Mouse (Mus musculus) embryonic facial prominence, embryonic 12.5 days (tissue): ENCODE data around the gene Pgbd5. TPM values are rescaled to one million over a fixed set of nuclear protein-coding genes. Genes with fewer than 3 reads are reported as not detected.
"Not testable (repeated sequence)": the region's sequence is repeated elsewhere in the genome, so short reads cannot be mapped to it uniquely, and the experiment has no call there.

Source experiments
- ATAC-seq: fragments of 200-750 bp; cut with Nextera tagmentation; 2 replicates; pipeline ENCODE4 v1.8.0; 2017; ENCODE audit not compliant: insufficient number of reproducible peaks, insufficient read depth, low FRiP score, low TSS enrichment
- H3K27ac ChIP-seq: fragments of 300-500 bp; sonication (generic); 2 replicates; pipeline ENCODE4 v1.5.1; 2016; ENCODE audit warnings: mild to moderate bottlenecking
- H3K27me3 ChIP-seq: fragments of 300-500 bp; sonication (generic); 2 replicates; pipeline ENCODE4 v1.6.1; 2016; ENCODE audit warnings: mild to moderate bottlenecking, moderate library complexity
- H3K36me3 ChIP-seq: fragments of 300-500 bp; sonication (generic); 2 replicates; pipeline ENCODE4 v1.6.1; 2016; ENCODE audit warnings: mild to moderate bottlenecking
- H3K4me1 ChIP-seq: fragments of 300-500 bp; sonication (generic); 2 replicates; pipeline ENCODE4 v1.6.1; 2016
- H3K4me2 ChIP-seq: fragments of 300-500 bp; sonication (generic); replicated peaks from 2 replicates; pipeline ENCODE4 v1.6.1; 2016; ENCODE audit warnings: mild to moderate bottlenecking, moderate library complexity
- H3K4me3 ChIP-seq: fragments of 300-500 bp; sonication (generic); 2 replicates; pipeline ENCODE4 v1.5.1; 2016; ENCODE audit warnings: mild to moderate bottlenecking
- H3K9ac ChIP-seq: fragments of 300-500 bp; sonication (generic); 2 replicates; pipeline ENCODE4 v1.6.1; 2016; ENCODE audit warnings: mild to moderate bottlenecking, moderate library complexity
- H3K9me3 ChIP-seq: fragments of 300-500 bp; sonication (generic); 2 replicates; pipeline ENCODE4 v1.6.1; 2016; ENCODE audit warnings: mild to moderate bottlenecking, moderate library complexity
- WGBS: fragments of 180-500 bp; shearing (Covaris S2); methylation state at CpG from one replicate; pipeline ENCODE4 v1.1.7; 2016; 5-methylcytosine and 5-hydroxymethylcytosine counted together
- polyA plus RNA-seq: library from polyadenylated mRNA; unstranded; fragments of >200 nt; fragmentation: Nextera tagmentation; extraction: Ambion mirVana; gene quantifications from 2 replicates; pipeline ENCODE4 v1.2.1, GENCODE M21; 2016

Pgbd5 gene
- polyA plus RNA-seq, 1 experiment from 2014 or later = 2.0 TPM

DNA sequence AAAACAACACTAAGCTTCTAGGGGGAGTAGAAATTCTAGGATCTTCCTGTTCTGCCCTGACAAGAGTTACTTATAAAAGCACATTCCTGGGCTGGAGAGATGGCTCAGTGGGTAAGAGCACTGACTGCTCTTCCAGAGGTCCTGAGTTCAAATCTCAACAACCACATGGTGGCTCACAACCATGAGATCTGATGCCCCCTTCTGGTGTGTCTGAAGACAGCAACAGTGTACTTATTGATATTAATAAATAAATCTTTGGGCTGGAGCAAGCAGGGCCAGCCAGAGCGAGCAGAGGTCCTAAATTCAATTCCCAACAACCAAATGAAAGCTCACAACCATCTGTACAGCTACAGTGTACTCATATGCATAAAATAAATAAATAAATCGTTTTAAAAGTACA lies 10.7 kb downstream of the Pgbd5 start:
- not testable (repeated sequence) for H3K4me3 ChIP-seq, H3K4me2 ChIP-seq, H3K27ac ChIP-seq, H3K9me3 ChIP-seq, H3K36me3 ChIP-seq, ATAC-seq, H3K9ac ChIP-seq
- Histone ChIP-seq H3K4me1 (peaks cover 15% of the 10 kb centered on the region), H3K27me3 (peaks cover 31% of the 10 kb centered on the region)
- WGBS = 62% methylated on average over 2 of the region's 2 CpGs

DNA sequence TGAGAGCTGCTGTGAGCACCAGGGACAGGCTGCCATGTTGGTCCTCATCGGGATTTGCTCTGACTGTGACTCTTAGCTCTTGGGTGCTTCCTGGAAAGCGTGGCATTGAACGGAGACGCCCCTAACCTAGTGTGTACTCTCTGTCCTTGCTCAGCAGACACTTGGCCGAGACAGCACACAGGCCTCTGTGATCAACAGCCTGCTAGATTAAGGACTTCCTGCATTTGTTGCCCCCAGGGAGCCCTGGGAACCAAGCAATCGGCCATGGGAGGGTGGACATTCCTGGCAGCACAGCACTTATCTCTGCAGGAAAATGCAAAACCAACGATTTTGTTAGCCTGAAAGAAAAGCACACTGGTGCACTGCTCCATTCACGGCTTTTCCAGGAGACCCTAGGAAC lies 18.0 kb downstream of the Pgbd5 start:
- ATAC-seq = no peak
- Histone ChIP-seq H3K9me3 (no peaks in the 10 kb centered on the region), H3K36me3 (no peaks in the 10 kb centered on the region), H3K4me1 (no peaks in the 10 kb centered on the region), H3K4me3 (no peak overlapping the region), H3K27me3 (no peaks in the 10 kb centered on the region), H3K27ac (no peak overlapping the region), H3K9ac (no peak overlapping the region), H3K4me2 (no peak overlapping the region)
- whole genome bisulfite sequencing = 47% methylated on average over 8 of the region's 8 CpGs

DNA sequence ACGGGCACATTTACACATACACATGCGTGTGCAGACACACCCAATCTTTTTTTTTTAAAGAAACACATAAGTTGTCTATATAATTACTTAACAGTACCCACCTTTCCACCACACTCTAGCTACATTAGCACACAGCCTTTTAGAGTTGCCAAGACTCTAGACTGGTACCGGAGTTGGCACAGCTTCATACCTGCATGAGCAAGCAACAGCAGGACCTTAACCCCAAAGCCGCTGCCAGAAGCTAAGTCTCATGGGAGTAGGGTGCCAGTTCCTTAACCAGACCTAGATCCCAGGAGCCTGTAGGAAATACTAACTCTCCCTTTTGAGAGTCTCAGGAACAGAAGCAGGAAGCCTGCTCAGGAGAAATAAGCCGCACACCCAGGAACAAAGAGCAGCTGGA lies 20.5 kb downstream of the Pgbd5 start:
- Histone ChIP-seq H3K9ac (no peak overlapping the region), H3K9me3 (no peaks in the 10 kb centered on the region), H3K4me3 (no peak overlapping the region), H3K36me3 (no peaks in the 10 kb centered on the region), H3K27ac (no peak overlapping the region), H3K27me3 (no peaks in the 10 kb centered on the region), H3K4me1 (no peaks in the 10 kb centered on the region), H3K4me2 (no peak overlapping the region)
- 91% methylated on average over 5 of the region's 5 CpGs for WGBS
- no peak for ATAC-seq

DNA sequence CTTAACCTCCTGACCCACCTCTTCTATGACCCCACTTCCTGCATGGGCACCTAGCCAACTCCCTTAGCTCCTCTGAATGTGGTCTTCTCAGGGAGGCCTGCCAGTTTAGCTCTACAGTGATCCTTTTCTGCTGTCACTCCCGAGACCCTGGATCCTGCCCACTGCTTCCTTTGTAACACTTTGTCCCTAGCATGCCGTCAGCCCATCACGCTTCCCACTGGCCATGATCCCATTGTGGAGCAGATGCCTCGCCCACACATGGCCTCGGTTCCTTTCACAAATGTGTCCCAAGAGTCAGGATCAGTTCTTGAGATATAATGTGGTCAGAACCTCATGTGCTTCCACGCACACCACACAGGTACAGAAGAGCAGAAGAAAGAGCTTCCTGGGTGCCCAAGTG lies 21.3 kb downstream of the Pgbd5 start:
- H3K4me2 ChIP-seq = no peak overlapping the region
- ATAC-seq = no peak
- WGBS = 86% methylated on average over 6 of the region's 6 CpGs

DNA sequence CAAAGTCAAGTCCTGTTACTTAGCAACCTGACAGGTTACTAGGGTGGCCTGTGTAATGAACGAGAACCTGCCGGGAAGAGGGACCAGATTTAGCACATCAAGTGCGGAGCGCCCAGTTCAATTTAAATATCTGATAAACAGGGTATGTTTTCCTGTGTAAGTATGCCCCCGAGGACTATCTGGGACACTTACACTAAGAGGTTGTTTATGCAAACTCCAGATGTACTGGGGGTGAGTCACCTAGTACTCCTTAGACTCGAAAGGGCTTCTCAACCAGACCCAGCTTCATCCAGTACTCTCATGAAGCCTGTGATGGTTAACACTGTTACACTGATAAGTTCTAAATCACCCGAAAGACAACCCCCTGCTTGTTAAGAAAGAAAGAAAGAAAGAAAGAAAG lies 22.8 kb downstream of the Pgbd5 start:
- Histone ChIP-seq H3K4me3 (no peak overlapping the region), H3K27ac (no peak overlapping the region), H3K4me1 (no peaks in the 10 kb centered on the region), H3K9me3 (no peaks in the 10 kb centered on the region), H3K27me3 (no peaks in the 10 kb centered on the region), H3K36me3 (no peaks in the 10 kb centered on the region), H3K9ac (no peak overlapping the region), H3K4me2 (no peak overlapping the region)
- no peak for ATAC-seq
- 72% methylated on average over 7 of the region's 7 CpGs for WGBS

More for the DNA sequence above, 21.3 kb downstream of the Pgbd5 start:
- no peak overlapping the region for H3K27ac ChIP-seq
- H3K36me3 ChIP-seq = no peaks in the 10 kb centered on the region
- H3K4me3 ChIP-seq = no peak overlapping the region
- no peaks in the 10 kb centered on the region for H3K27me3 ChIP-seq
- no peak overlapping the region for H3K9ac ChIP-seq
- H3K9me3 ChIP-seq = no peaks in the 10 kb centered on the region
- H3K4me1 ChIP-seq = no peaks in the 10 kb centered on the region

DNA sequence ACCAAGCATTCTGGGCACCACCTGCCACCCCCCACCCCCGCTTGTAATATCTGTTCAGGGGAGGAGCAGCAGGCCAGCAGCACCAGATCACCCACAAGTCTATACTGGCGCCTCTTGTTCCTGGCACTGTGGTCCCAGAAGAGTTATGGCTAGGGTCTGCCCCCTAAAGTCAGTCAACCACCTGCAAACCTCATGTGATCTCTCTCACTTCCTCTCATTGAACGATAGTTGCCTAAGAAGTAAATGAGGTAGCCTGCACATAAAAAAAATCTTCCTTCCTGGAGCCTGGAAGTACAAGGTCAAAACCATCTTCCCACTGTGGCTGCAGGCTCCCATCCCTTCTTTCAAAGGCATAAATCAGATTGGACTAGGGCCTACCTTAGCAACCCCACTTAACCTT lies 23.7 kb downstream of the Pgbd5 start:
- Histone ChIP-seq H3K27ac (no peak overlapping the region), H3K36me3 (no peaks in the 10 kb centered on the region), H3K4me2 (no peak overlapping the region), H3K4me3 (no peak overlapping the region), H3K4me1 (no peaks in the 10 kb centered on the region), H3K27me3 (no peaks in the 10 kb centered on the region), H3K9me3 (no peaks in the 10 kb centered on the region), H3K9ac (no peak overlapping the region)
- no peak for ATAC-seq
- WGBS = 88% methylated on average over 3 of the region's 3 CpGs

DNA sequence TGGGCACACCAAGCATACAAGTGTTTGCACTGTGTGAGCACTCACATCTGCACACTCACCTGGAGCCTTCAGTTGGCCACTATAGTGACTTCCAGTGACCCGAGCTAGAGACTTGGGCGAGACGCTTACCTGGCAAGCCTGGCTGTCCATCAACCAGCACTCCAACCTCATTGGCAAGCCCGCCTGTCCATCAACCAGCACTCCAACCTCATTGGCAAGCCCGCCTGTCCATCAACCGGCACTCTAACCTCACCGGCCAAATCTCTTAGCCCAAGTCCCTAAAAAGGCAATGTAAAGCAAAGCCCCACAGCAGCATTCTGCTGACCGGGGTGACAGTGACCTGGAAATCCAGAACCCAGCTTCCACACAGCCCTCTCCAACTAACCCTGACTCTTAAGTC lies 24.5 kb downstream of the Pgbd5 start:
- no peak overlapping the region for H3K27ac ChIP-seq
- WGBS = 91% methylated on average over 8 of the region's 8 CpGs
- H3K4me2 ChIP-seq = no peak overlapping the region
- no peaks in the 10 kb centered on the region for H3K4me1 ChIP-seq
- no peak overlapping the region for H3K9ac ChIP-seq
- no peaks in the 10 kb centered on the region for H3K36me3 ChIP-seq
- no peak overlapping the region for H3K4me3 ChIP-seq
- no peaks in the 10 kb centered on the region for H3K9me3 ChIP-seq
- ATAC-seq = no peak
- H3K27me3 ChIP-seq = no peaks in the 10 kb centered on the region

DNA sequence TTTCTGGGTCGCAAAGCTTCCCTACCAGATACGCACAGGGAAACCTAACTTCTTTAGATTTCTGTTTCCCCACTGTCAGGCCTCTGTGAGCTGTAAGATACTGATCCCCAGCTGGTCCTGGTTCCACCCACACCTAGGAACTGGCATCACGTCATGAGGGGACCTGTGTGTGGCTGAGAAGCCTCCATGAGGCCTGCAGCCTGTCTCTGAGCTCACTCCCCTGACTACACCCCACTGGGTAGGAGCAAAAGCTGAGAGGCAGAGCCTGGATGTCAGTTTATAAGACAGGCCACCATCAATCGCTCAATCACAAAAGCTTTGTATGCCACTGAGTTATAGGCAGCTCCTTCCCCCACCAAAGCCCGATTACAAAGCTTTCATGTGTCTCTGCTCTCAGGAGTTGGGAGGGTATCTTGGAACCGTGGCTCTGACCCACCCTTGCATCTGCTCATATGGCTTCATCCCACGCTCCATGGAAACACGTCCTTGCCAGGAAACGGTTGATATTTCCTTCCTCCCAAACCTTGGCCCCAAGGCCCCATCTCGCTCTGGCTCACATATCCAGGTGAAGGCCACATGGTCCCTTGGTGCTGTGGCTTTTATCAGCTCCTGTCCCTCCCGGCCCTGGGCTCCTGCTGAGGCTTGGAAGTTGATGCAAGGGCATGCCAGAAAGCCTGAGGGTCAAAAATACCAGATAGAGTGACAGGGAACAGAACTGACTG lies 26.1 kb downstream of the Pgbd5 start:
- H3K27me3 ChIP-seq = no peaks in the 10 kb centered on the region
- H3K4me3 ChIP-seq = no peak overlapping the region
- H3K9me3 ChIP-seq = no peaks in the 10 kb centered on the region
- H3K36me3 ChIP-seq = no peaks in the 10 kb centered on the region
- ATAC-seq = no peak
- no peaks in the 10 kb centered on the region for H3K4me1 ChIP-seq
- WGBS = 79% methylated on average over 11 of the region's 11 CpGs
- H3K9ac ChIP-seq = no peak overlapping the region
- no peak overlapping the region for H3K4me2 ChIP-seq
- H3K27ac ChIP-seq = no peak overlapping the region

DNA sequence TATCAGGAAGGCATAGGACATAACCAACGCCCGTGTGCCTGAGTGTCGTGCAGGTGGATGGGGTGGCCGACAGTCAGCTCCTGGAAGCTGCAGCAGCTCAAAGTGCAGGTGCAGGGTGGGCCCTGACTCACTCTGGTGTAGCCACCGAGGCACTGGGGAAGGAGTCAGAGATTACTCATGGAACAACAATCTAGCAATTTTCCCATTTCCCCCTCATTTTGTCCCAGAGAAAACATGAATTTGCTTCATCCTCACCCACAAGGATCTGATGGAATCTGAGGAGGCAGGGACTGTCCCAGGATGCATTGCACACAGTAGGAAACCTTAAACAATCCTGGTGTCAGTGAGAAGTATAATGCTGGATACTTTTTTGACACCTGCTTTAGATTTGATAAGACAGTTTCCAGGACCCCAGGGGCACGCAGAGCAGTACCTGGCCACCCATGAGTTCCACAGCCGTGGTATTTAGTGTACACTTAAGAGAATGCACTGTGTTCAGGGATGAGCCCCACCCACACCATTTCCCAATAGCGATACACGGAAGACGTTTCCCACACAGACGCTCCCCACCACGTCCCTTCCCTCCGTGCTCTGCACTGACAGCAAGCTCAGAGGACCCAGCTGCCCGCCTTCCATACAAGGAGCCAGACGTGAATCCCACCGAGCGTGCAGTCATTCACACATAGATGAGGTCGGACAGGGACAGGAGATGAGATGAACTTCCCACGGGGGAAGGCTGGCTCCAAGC lies 26.8 kb downstream of the Pgbd5 start:
- no peak overlapping the region for H3K4me3 ChIP-seq
- no peaks in the 10 kb centered on the region for H3K27me3 ChIP-seq
- no peak for ATAC-seq
- no peaks in the 10 kb centered on the region for H3K9me3 ChIP-seq
- H3K4me1 ChIP-seq = no peaks in the 10 kb centered on the region
- H3K36me3 ChIP-seq = no peaks in the 10 kb centered on the region
- H3K27ac ChIP-seq = no peak overlapping the region
- WGBS = 80% methylated on average over 19 of the region's 19 CpGs
- H3K4me2 ChIP-seq = no peak overlapping the region
- H3K9ac ChIP-seq = no peak overlapping the region

DNA sequence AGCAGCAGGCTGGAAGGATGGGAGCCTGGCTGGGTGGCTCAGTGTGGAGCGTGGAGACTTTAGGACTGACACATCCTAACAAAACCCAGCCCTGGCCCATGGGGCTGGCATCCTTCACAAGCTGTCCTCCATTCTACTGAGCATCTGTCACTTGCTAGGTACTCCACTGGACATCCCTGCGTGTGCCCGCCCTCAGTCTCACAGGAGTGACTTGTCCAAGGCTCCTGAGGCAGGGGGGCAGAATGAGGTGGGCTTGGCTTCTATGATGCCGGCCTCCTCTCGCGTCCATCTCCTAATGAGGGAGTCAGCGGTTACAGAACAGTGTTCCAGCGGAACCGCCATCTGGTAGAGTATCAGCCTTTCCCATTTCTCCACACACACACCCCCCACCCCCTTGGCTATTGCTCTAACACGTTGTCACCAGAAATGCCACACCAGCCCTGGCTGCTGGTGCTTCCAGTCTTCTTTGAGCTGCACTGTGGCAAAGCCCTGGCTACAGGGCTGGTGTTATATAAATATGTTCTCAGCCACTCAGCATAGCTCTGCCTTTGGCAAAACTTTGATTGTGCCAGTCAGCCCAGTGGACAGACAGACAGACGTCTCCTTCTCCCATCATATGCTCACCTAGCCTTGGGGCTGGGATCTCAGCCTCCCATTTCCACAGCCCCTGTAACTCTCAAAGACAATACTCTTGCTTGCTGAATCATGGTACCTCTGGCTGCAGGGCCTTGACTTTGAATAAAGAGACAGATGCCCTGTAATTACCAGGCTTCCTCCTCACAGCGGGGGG lies 34.8 kb downstream of the Pgbd5 start:
- Histone ChIP-seq H3K4me3 (no peak overlapping the region), H3K27ac (no peak overlapping the region), H3K9ac (no peak overlapping the region), H3K4me1 (0 out of 2 replicates have a peak, but pooled peaks cover 6% of the 10 kb centered on the region), H3K9me3 (no peaks in the 10 kb centered on the region), H3K27me3 (no peaks in the 10 kb centered on the region), H3K36me3 (no peaks in the 10 kb centered on the region), H3K4me2 (no peak overlapping the region)
- 81% methylated on average over 11 of the region's 12 CpGs for WGBS
- no peak for ATAC-seq

DNA sequence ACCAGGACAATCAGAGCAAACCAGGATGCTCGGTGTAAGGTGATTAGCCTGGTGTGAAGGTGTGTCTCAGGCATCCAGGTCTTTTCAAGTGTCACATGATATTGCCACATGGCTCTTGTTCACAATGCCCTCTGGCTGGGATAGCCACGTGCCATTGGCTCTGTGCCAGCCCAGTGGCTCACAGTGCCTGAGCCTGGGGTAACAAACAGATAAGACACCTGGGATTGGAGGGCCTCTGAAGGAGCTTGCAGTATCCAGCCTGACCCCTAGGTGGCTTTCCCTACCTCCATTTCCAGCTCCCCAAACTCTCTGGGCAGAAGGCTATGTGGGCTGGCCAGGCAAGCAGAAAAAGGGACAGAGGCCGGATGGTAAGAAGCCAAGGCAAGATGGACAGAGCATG lies 35.6 kb downstream of the Pgbd5 start:
- no peak overlapping the region for H3K27ac ChIP-seq
- no peaks in the 10 kb centered on the region for H3K27me3 ChIP-seq
- 0 out of 2 replicates have a peak, but pooled peaks cover 8% of the 10 kb centered on the region for H3K4me1 ChIP-seq
- no peak overlapping the region for H3K4me2 ChIP-seq
- 43% methylated on average over 3 of the region's 3 CpGs for WGBS
- no peaks in the 10 kb centered on the region for H3K36me3 ChIP-seq
- no peak overlapping the region for H3K4me3 ChIP-seq
- H3K9ac ChIP-seq = no peak overlapping the region
- ATAC-seq = no peak
- H3K9me3 ChIP-seq = no peaks in the 10 kb centered on the region
